Mouse (Mus musculus): ENCODE results near the gene 0610040J01Rik. TPM values are rescaled to one million over a fixed set of nuclear protein-coding genes. Genes with fewer than 3 reads are reported as not detected.

The 0610040J01Rik gene
- polyA plus RNA-seq, 1 experiment from 2014 or later = 2.5 TPM

DNA sequence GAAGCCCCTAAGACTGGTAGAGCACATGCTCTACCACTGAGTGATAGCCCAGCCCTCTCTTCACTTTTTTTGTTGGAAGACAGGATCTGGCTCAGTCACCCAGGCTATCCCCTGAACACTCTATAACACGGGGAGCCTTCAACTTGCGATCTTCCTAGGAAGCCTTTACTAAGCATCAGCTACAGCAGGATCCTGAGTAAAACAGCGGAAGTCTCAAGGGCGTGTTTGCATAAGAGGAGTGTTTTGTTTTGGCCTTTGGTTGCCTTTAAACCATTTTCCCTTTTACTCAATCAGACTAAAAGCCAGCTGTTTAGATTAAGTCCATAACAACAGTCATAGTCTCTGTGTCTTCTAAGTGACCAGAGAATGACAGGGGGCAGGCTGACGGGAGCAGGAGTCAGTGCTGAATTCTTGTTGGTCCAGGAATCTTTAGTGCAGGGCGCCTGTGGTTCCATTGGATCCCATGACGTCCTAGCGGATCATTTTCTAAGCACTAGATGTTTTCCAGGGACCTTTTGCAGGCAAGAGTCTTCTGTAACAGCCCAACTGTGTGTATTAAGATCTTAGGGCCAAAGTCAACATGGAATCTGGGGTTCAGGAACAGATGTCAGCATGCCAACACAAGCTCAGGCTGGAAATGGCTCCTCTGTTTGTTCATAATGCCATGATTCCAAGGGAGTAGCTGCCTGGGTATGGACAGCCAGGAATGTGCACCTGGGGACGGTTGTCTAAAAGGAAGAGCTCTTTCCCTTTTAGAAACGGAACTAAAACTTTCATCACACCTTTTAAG lies 98.2 kb downstream of the 0610040J01Rik start:
- no peak overlapping the region for H3K27ac ChIP-seq
- ATAC-seq (ENCODE audit: low FRiP score) = no peak
- WGBS = 84% methylated on average over 10 of the region's 10 CpGs

GRCm38 (mm10) chr5:63914896-63915295 lies 102.7 kb downstream of the 0610040J01Rik start:
- Histone ChIP-seq H3K27ac (no peak overlapping the region), H3K36me3 (replicated peaks; ENCODE audit: control insufficient read depth, insufficient read depth) (no peaks in the 10 kb centered on the region), H3K27me3 (ENCODE audit: control insufficient read depth, insufficient read depth, low read length) (no peaks in the 10 kb centered on the region), H3K4me3 (replicated peaks; ENCODE audit: low read length) (no peak overlapping the region), H3K9ac (no peak overlapping the region), H3K4me2 (replicated peaks) (no peak overlapping the region), H3K4me1 (replicated peaks; ENCODE audit: control insufficient read depth, insufficient read depth, low read length) (no peaks in the 10 kb centered on the region), H3K9me3 (ENCODE audit: control insufficient read depth, low read length) (no peaks in the 10 kb centered on the region)
- WGBS = 71% methylated on average over 1 of the region's 1 CpGs
- ATAC-seq (ENCODE audit: low FRiP score) (no peak), DNase-seq (ENCODE audit: low spot score) (no peak)

More for the DNA sequence above, 98.2 kb downstream of the 0610040J01Rik start:
- H3K4me2 ChIP-seq (replicated peaks) = no peak overlapping the region
- DNase-seq (ENCODE audit: low spot score) = no peak
- no peaks in the 10 kb centered on the region for H3K27me3 ChIP-seq (ENCODE audit: control insufficient read depth, insufficient read depth, low read length)
- H3K4me3 ChIP-seq (replicated peaks; ENCODE audit: low read length) = no peak overlapping the region
- no peaks in the 10 kb centered on the region for H3K4me1 ChIP-seq (replicated peaks; ENCODE audit: control insufficient read depth, insufficient read depth, low read length)
- no peak overlapping the region for H3K9ac ChIP-seq
- H3K36me3 ChIP-seq (replicated peaks; ENCODE audit: control insufficient read depth, insufficient read depth) = no peaks in the 10 kb centered on the region
- H3K9me3 ChIP-seq (ENCODE audit: control insufficient read depth, low read length) = no peaks in the 10 kb centered on the region

- Histone ChIP-seq H3K4me2 (replicated peaks) (no peak overlapping the region), H3K9me3 (ENCODE audit: control insufficient read depth, low read length) (no peaks in the 10 kb centered on the region), H3K27ac (no peak overlapping the region), H3K4me1 (replicated peaks; ENCODE audit: control insufficient read depth, insufficient read depth, low read length) (no peaks in the 10 kb centered on the region), H3K9ac (no peak overlapping the region), H3K27me3 (ENCODE audit: control insufficient read depth, insufficient read depth, low read length) (no peaks in the 10 kb centered on the region), H3K4me3 (replicated peaks; ENCODE audit: low read length) (no peak overlapping the region), H3K36me3 (replicated peaks; ENCODE audit: control insufficient read depth, insufficient read depth) (no peaks in the 10 kb centered on the region)
- WGBS = 91% methylated on average over 10 of the region's 10 CpGs
- DNase-seq (ENCODE audit: low spot score) (no peak), ATAC-seq (ENCODE audit: low FRiP score) (no peak)
Observed at GRCm38 (mm10) chr5:63916457-63917139, 104.4 kb downstream of the 0610040J01Rik start.

GRCm38 (mm10) chr5:63918201-63918600 lies 106.0 kb downstream of the 0610040J01Rik start:
- DNase-seq (ENCODE audit: low spot score) (no peak), ATAC-seq (ENCODE audit: low FRiP score) (no peak)
- H3K4me1 ChIP-seq (replicated peaks; ENCODE audit: control insufficient read depth, insufficient read depth, low read length) = no peaks in the 10 kb centered on the region
- WGBS = 79% methylated on average over 4 of the region's 4 CpGs
- H3K4me2 ChIP-seq (replicated peaks) = no peak overlapping the region
- no peaks in the 10 kb centered on the region for H3K9me3 ChIP-seq (ENCODE audit: control insufficient read depth, low read length)
- no peak overlapping the region for H3K27ac ChIP-seq
- no peaks in the 10 kb centered on the region for H3K36me3 ChIP-seq (replicated peaks; ENCODE audit: control insufficient read depth, insufficient read depth)
- no peaks in the 10 kb centered on the region for H3K27me3 ChIP-seq (ENCODE audit: control insufficient read depth, insufficient read depth, low read length)
- no peak overlapping the region for H3K9ac ChIP-seq
- no peak overlapping the region for H3K4me3 ChIP-seq (replicated peaks; ENCODE audit: low read length)

DNA sequence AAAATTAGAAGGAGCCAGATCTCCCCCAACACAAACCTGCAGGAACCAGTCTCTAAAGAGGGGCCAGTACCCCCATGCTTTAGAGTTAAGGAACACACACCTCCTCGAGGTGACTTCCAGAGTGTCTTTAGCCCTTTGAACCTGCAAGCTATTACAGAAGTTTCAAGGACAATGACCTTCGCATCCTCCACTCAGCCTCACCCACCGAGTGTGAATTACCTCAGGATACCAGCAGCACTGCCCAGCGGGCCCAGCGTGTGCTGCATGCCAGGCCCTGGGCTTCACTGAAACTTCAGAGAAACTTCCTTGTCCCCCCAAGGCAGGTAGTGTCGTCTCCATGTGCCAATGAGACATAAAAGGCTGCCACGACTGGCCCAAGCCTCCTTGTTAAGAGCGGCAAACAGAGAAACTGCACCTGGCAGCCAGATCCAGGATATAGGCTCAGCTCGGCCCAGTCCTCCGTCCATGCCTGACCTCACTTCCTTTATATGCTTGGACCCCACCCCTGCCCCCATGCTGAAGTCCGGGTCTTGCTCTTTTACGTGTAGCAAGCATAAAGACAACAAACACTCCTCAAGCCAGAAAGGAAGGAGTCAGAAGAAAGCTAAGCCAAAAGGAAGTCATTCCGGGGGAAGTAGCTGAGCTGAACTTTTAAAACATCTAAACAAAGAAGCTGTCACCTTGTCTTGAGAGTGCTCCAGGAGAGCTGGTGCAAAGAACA lies 111.3 kb downstream of the 0610040J01Rik start:
- H3K9ac ChIP-seq = no peak overlapping the region
- H3K4me2 ChIP-seq (replicated peaks) = no peak overlapping the region
- H3K27me3 ChIP-seq (ENCODE audit: control insufficient read depth, insufficient read depth, low read length) = no peaks in the 10 kb centered on the region
- H3K4me3 ChIP-seq (replicated peaks; ENCODE audit: low read length) = no peak overlapping the region
- ATAC-seq (ENCODE audit: low FRiP score) = no peak
- H3K36me3 ChIP-seq (replicated peaks; ENCODE audit: control insufficient read depth, insufficient read depth) = no peaks in the 10 kb centered on the region
- no peaks in the 10 kb centered on the region for H3K9me3 ChIP-seq (ENCODE audit: control insufficient read depth, low read length)
- no peak for DNase-seq (ENCODE audit: low spot score)
- 88% methylated on average over 13 of the region's 13 CpGs for WGBS
- H3K27ac ChIP-seq = no peak overlapping the region
- no peaks in the 10 kb centered on the region for H3K4me1 ChIP-seq (replicated peaks; ENCODE audit: control insufficient read depth, insufficient read depth, low read length)

DNA sequence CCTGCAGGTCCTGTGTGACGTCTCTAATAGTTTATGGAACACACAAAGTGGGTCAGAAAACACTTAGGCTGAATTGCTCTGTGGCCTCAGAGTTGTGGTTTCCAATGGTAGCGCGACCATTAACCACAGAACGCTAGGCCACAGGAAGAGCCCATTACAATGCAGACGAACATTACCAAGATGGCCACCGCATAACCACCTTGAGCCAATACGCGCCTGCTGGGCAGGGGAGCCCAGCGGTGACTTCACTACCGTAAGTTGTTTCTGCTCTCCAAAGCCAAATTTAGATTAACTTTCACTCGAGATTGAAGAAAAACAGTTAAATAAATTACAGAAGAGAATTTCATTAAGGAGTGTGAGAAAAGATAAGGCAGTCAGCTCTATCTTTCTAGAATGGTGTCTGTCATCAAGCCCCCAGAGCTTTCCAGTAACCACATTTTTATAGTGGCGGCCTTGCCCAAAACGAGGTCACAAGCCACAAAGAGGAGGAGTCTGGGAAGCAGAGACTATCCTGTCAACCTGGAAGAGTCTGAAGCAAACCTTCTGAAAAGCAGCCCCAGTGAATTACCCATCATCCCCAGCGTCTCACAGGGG lies 113.0 kb downstream of the 0610040J01Rik start:
- Histone ChIP-seq H3K4me2 (replicated peaks) (no peak overlapping the region), H3K27me3 (ENCODE audit: control insufficient read depth, insufficient read depth, low read length) (no peaks in the 10 kb centered on the region), H3K9ac (no peak overlapping the region), H3K4me1 (replicated peaks; ENCODE audit: control insufficient read depth, insufficient read depth, low read length) (no peaks in the 10 kb centered on the region), H3K27ac (no peak overlapping the region), H3K36me3 (replicated peaks; ENCODE audit: control insufficient read depth, insufficient read depth) (0 out of 2 replicates have a peak, but pooled peaks cover 6% of the 10 kb centered on the region), H3K4me3 (replicated peaks; ENCODE audit: low read length) (no peak overlapping the region), H3K9me3 (ENCODE audit: control insufficient read depth, low read length) (no peaks in the 10 kb centered on the region)
- DNase-seq (ENCODE audit: low spot score) (no peak), ATAC-seq (ENCODE audit: low FRiP score) (no peak)
- 91% methylated on average over 14 of the region's 14 CpGs for WGBS

GRCm38 (mm10) chr5:63930824-63931358 lies 118.7 kb downstream of the 0610040J01Rik start:
- Histone ChIP-seq H3K36me3 (replicated peaks; ENCODE audit: control insufficient read depth, insufficient read depth) (0 out of 2 replicates have a peak, but pooled peaks cover 6% of the 10 kb centered on the region), H3K27ac (no peak overlapping the region), H3K27me3 (ENCODE audit: control insufficient read depth, insufficient read depth, low read length) (no peaks in the 10 kb centered on the region), H3K4me2 (replicated peaks) (no peak overlapping the region), H3K9me3 (ENCODE audit: control insufficient read depth, low read length) (no peaks in the 10 kb centered on the region), H3K4me3 (replicated peaks; ENCODE audit: low read length) (no peak overlapping the region), H3K4me1 (replicated peaks; ENCODE audit: control insufficient read depth, insufficient read depth, low read length) (no peaks in the 10 kb centered on the region; the same call in 1 of the 2 replicates), H3K9ac (no peak overlapping the region)
- DNase-seq (ENCODE audit: low spot score) (no peak), ATAC-seq (ENCODE audit: low FRiP score) (no peak)
- WGBS = 70% methylated on average over 4 of the region's 4 CpGs

DNA sequence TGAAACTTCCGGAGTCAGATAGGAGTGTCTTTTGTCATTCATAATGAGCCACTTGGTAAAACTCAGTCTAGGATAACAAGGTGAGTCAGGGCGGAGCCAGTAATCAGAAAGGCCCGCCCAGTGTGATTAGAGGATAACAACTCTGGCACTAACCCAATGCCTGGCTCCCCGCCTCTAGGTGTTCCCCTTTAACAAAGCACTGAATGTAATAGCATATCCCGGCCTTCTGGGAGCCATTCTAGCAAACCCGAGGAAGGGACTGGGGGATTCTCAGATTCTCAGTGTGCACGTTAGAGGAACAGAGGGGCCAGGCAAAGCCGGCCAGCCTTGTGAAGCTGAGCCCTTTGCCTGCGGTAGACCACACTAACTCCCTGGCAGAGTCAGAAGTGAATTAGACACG lies 120.7 kb downstream of the 0610040J01Rik start:
- Histone ChIP-seq H3K4me3 (replicated peaks; ENCODE audit: low read length) (no peak overlapping the region), H3K9ac (no peak overlapping the region), H3K9me3 (ENCODE audit: control insufficient read depth, low read length) (no peaks in the 10 kb centered on the region), H3K36me3 (replicated peaks; ENCODE audit: control insufficient read depth, insufficient read depth) (0 out of 2 replicates have a peak, but pooled peaks cover 6% of the 10 kb centered on the region), H3K27me3 (ENCODE audit: control insufficient read depth, insufficient read depth, low read length) (no peaks in the 10 kb centered on the region), H3K27ac (no peak overlapping the region), H3K4me1 (replicated peaks; ENCODE audit: control insufficient read depth, insufficient read depth, low read length) (no peaks in the 10 kb centered on the region; the same call in 1 of the 2 replicates), H3K4me2 (replicated peaks) (no peak overlapping the region)
- ATAC-seq (ENCODE audit: low FRiP score) (no peak), DNase-seq (ENCODE audit: low spot score) (no peak)
- WGBS = 55% methylated on average over 10 of the region's 10 CpGs
